Mouse (Mus musculus): ENCODE measurements around the gene Gm5108.

Gm5108 gene

DNA sequence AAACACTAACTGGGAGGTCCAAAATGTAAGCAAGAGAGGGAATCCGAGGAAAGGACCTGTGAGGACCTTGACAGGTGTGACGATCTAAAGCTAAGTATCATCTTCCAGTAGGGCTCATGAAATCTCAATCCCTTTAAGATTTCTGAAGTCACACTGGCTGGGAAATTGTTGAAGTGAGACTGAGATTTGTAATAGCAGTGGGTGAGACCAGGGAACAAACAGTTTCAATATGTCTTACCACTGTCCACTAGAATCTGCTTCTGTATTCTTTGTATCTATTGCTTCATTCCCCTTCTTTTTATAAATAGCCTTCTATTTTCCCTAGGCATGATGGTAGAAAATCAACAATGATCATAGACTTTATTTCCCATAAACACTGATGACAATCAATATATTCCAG is 79.4 kb downstream of the Gm5108 start:
- DNase-seq (ENCODE audit: low spot score in 2 of 2), result no peak

Data from frontal cortex, postnatal 14 days (tissue).